Mouse (Mus musculus) liver, embryonic 14.5 days (tissue): ENCODE data around the gene Trim30d.

ENCODE experiments used
- CTCF ChIP-seq: IDR thresholded peaks from 2 replicates; pipeline ENCODE4 v1.5.1; 2016; ENCODE audit warnings: antibody characterized with exemption, low read depth, control low read depth
- EP300 ChIP-seq: IDR thresholded peaks from 2 replicates; pipeline ENCODE4 v1.6.1; 2016; ENCODE audit warnings: antibody characterized with exemption, low read depth

DNA sequence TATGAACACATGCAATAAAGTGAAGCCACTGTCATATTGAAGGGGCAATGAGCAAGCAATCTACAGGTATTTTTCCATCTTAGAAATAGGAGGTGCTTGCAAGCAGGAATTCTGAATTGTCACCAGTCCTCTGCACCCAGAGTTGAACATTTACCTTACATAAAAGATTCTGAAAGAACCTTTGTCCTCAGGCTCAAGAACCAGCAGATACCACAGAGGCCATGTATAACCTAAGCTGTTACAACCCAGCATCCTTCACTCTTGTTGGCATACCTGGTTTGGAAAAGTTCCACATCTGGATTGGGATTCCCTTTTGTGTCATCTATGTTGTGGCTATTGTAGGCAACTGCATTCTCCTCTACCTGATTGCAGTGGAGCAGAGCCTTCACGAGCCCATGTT lies 45.1 kb upstream of the Trim30d start:
- TF ChIP-seq CTCF: no peak
- no peak for TF ChIP-seq EP300
